Mouse (Mus musculus): Measurements from ENCODE around the gene Vmn1r32.

Vmn1r32 gene

GRCm38 (mm10) chr6:66559996-66560395, at the start of gene Vmn1r32:
Gene Vmn1r32, minus strand, starts transcription at chr6:66560096.
- DNase-seq (ENCODE audit: low read depth) = no peak

GRCm38 (mm10) chr6:66595804-66596203, 35.9 kb upstream of the Vmn1r32 start:
- DNase-seq (ENCODE audit: low read depth) = no peak

GRCm38 (mm10) chr6:66535966-66536365, 23.9 kb downstream of the Vmn1r32 start:
- peak; percentile 18 for DNase-seq (ENCODE audit: low read depth)

GRCm38 (mm10) chr6:66535028-66535862, 24.7 kb downstream of the Vmn1r32 start, which contains the start of gene Mad2l1:
Gene Mad2l1, plus strand, starts transcription at chr6:66535390.
- peak; percentile 99 for DNase-seq (ENCODE audit: low read depth)

GRCm38 (mm10) chr6:66534366-66534941, 25.4 kb downstream of the Vmn1r32 start:
- DNase-seq (ENCODE audit: low read depth) = peak; percentile 36

GRCm38 (mm10) chr6:66533241-66533640, 26.7 kb downstream of the Vmn1r32 start:
- peak; percentile 82 for DNase-seq (ENCODE audit: low read depth)

- no peak for DNase-seq (ENCODE audit: low read depth)
Observed at GRCm38 (mm10) chr6:66528386-66528785, 31.5 kb downstream of the Vmn1r32 start.

- no peak for DNase-seq (ENCODE audit: low read depth)
Observed at GRCm38 (mm10) chr6:66516368-66516767, 43.5 kb downstream of the Vmn1r32 start.
